Mouse (Mus musculus): ENCODE results near the gene Vmn2r76. TPM values are rescaled to one million over a fixed set of nuclear protein-coding genes. Genes with fewer than 3 reads are reported as not detected.
"Not testable (repeated sequence)": the region's sequence is repeated elsewhere in the genome, so short reads cannot be mapped to it uniquely, and the experiment has no call there.

Vmn2r76 gene
- total RNA-seq (2021), result not detected

DNA sequence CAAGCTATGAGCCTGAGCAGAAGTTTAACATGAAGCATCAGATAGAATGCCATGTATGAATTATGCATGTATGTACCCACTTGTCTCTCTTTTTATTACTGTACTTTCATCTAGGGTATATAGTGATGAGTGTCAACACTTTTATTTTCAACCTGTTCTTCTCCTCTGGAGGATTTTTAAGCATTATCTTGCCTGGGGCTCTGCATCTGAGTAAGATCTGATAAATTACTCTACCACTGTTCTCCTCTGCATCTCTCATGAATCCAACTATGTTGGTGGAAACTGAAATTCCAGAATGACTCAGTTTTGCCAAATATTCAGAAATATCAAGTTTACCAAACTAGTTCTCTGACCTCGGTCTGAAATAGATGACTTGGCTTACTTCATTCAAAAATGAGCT, at the start of gene Vmn2r76:
Gene Vmn2r76, minus strand, starts transcription at position 101 of the 400 bp plus-strand sequence.
- intact Hi-C loops (cut with DNase I), result no loop called here

DNA sequence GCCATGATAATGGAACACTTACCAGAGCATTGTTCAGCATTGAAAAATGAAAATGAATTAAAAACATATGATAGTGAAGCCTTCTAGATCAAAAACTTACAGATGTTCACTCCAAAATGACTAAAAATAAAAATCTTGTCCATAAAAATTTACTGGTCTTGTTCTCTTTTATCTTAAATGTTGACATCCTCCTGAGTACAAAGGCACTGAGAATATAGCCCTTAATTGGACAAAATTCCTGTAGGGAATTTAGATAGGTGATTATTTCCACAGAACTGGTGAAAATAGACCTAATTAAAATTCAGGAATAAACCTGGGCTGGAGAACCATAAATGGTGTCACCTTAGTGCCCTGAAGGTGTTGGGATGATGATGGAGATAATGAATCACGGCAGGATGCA, 31.0 kb upstream of the Vmn2r76 start, which contains the start of gene Olfr310:
Gene Olfr310, minus strand, starts transcription at position 101 of the 400 bp plus-strand sequence.
- intact Hi-C loops (cut with DNase I), result no loop called here

More for the DNA sequence above, at the start of gene Vmn2r76:
- no peak for DNase-seq (ENCODE audit: low spot score in 2 of 2)

DNA sequence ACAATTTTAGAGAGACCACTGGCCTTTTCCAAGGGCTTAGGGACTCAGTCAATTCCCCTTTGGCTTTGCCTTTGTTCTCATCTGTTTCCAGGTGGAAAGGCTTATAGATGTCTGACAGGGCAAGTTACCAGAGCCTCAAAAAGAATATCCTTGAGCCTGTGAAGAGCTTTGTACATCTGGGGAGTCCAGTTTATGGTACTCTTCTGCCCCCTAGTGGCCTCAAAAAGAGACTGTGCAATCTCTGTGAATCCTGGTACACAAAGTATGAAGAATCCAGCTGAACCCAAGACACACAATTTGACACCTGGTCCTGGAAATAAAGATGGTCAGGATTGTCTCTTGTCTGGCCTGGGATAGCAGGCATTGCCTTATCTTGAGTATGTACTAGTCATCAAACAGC, 34.8 kb downstream of the Vmn2r76 start:
- intact Hi-C loops (cut with DNase I), result no loop called here
- no peak for DNase-seq (ENCODE audit: low spot score in 2 of 2)

More for the DNA sequence above, 31.0 kb upstream of the Vmn2r76 start, which contains the start of gene Olfr310:
- no peak for DNase-seq (ENCODE audit: low spot score in 2 of 2)

DNA sequence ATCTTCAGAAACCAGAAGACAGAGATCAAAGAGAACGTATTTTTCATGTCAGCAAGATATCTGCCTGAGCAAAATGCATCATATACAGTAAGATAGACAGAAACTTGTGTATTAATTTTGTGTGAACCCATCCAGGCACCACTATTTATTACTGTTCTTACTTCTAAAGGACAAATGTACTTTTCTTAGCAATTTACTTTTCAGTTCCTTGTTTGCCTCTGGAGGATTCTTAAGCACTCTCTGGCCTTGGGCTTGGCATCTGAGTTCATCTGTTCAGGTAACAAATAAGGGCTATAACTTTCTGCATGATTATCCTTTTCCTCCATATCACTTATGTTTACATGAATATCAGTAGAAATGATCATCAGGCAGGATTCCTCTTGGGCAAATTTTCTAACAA, 74.4 kb downstream of the Vmn2r76 start, which contains the start of gene Vmn2r75:
Gene Vmn2r75, minus strand, starts transcription at position 101 of the 400 bp plus-strand sequence.
- DNase-seq (ENCODE audit: low spot score in 2 of 2); intact Hi-C loops (cut with DNase I): not testable (repeated sequence)

Other genes starting within 250 kb of the Vmn2r76 start
- gene Vmn2r75, start 74.5 kb downstream of the Vmn2r76 start, total RNA-seq (2021), result not detected
- gene Olfr310, start 30.9 kb upstream of the Vmn2r76 start, total RNA-seq (2021), result not detected
- not detected for gene Olfr309, start 67.4 kb upstream of the Vmn2r76 start, total RNA-seq (2021)
- not detected for gene Olfr308, start 79.3 kb upstream of the Vmn2r76 start, total RNA-seq (2021)
- not detected for gene Olfr307, start 91.3 kb upstream of the Vmn2r76 start, total RNA-seq (2021)
- gene Olfr305, start 120.6 kb upstream of the Vmn2r76 start, total RNA-seq (2021), result not detected
- not detected for gene Olfr304, start 140.3 kb upstream of the Vmn2r76 start, total RNA-seq (2021)
- not detected for gene Olfr303, start 151.5 kb upstream of the Vmn2r76 start, total RNA-seq (2021)
- not detected for gene Olfr301, start 157.5 kb upstream of the Vmn2r76 start, total RNA-seq (2021)
- gene Olfr299, start 213.6 kb upstream of the Vmn2r76 start, total RNA-seq (2021), result not detected
- gene Olfr298, start 246.2 kb upstream of the Vmn2r76 start, total RNA-seq (2021), result not detected